Mouse (Mus musculus): Measurements from ENCODE around the gene Tbcd. TPM values are rescaled to one million over a fixed set of nuclear protein-coding genes. Genes with fewer than 3 reads are reported as not detected.

Gene Tbcd
- total and polyA plus RNA-seq, 2 experiments from 2014 or later = 57.1 to 102 TPM

DNA sequence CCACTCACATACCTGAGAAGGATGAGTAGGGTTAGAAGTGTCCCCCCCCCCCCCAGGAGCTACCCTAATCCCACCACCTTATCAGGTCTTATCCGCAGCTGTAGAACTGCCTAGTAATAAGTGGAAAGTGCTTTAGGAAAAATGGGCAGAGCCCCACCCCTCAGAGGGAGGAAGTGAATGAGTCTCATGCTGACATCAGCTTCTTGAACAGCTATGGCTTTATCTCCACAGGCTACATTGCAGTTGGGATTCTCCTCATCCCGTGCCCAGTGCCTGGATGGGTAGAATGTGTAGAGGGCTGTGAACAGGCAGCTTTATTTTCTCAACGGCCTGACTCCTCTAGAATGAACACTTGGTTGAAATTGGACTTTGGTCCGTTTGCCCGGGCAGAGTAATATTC lies 95.5 kb downstream of the Tbcd start:
- ATAC-seq (no peak), DNase-seq (ENCODE audit: low spot score) (no peak)
- WGBS = 81% methylated on average over 5 of the region's 5 CpGs
- Histone ChIP-seq H3K4me1 (ENCODE audit: insufficient read depth, low read length) (peaks cover 19% of the 10 kb centered on the region; the same call in 1 of the 2 replicates), H3K36me3 (ENCODE audit: insufficient read depth, low read length) (no peaks in the 10 kb centered on the region), H3K9ac (replicated peaks; ENCODE audit: low read length) (no peak overlapping the region), H3K27me3 (ENCODE audit: insufficient read depth, low read length) (no peaks in the 10 kb centered on the region), H3K4me2 (ENCODE audit: low read depth, low read length) (no peak overlapping the region), H3K27ac (no peak overlapping the region), H3K4me3 (ENCODE audit: low read length) (no peak overlapping the region), H3K9me3 (ENCODE audit: low read length) (no peaks in the 10 kb centered on the region)
- no peak for TF ChIP-seq CTCF (IDR thresholded peaks at IDR 0.05; ENCODE audit: low read depth)

DNA sequence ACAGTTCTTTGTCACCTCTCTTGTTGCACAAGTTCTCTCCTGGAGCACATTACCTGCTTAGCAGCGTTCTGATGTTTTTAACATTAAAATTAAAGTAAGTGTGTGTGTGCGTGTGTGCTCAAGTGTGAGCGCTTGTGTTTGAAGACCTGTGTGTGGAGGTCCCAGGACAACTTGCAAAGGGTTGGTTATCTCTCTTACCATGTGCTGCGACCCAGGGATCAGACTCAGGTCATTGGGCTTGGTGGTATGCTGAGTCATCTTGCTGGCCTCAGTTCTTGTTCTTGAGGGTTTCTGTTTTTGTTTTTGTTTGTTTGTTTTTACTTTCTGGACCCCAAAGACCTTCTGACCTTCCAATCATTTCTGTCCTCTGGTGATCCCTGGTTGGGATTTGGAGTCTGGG lies 96.2 kb downstream of the Tbcd start:
- no peak overlapping the region for H3K27ac ChIP-seq
- DNase-seq (ENCODE audit: low spot score) (no peak), ATAC-seq (no peak)
- no peak overlapping the region for H3K4me2 ChIP-seq (ENCODE audit: low read depth, low read length)
- H3K27me3 ChIP-seq (ENCODE audit: insufficient read depth, low read length) = no peaks in the 10 kb centered on the region
- TF ChIP-seq CTCF (IDR thresholded peaks at IDR 0.05; ENCODE audit: low read depth) = no peak
- H3K9me3 ChIP-seq (ENCODE audit: low read length) = no peaks in the 10 kb centered on the region
- no peak overlapping the region for H3K4me3 ChIP-seq (ENCODE audit: low read length)
- no peak overlapping the region for H3K9ac ChIP-seq (replicated peaks; ENCODE audit: low read length)
- H3K36me3 ChIP-seq (ENCODE audit: insufficient read depth, low read length) = no peaks in the 10 kb centered on the region
- WGBS = 98% methylated on average over 4 of the region's 4 CpGs
- peaks cover 21% of the 10 kb centered on the region; the same call in 1 of the 2 replicates for H3K4me1 ChIP-seq (ENCODE audit: insufficient read depth, low read length)

DNA sequence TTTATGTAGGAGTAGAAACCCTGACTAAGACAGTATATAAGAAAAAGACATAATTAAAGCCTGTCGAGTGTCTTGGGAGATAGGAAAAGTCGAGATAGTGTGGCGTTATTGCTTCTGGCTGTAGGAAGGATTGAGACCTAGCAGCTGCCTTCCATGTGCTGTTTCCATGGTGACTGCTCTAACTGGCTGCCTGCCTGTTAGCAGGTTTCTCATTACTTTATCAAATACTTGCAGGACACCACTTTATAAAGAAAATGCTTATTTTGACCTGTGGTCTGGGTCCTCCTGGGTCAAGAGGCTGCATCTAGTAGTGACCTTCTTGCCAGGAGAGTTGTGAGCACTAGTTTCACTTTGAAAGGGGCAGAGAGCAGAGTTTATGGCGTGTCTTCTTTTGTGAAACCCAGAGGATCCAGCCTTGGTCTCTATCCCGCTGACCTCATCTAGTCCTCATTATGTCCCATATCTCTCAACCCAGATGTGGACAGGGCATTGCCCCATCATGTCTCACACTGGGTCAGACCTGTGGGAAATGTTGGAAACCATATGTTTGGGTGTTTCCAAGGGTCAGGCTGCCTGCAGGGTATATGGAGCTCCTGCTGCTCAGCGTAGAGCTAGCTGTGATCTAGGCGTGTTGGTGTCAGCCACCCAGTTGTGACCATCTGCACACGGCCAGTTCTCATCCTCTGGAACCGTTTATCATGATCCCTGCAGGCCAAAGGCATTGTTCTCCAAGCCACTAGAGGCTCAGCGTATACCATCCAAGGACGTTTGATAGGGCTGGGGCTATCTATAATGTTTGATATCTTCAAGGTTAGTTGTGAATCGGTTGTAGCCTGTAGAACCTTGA lies 97.5 kb downstream of the Tbcd start:
- no peaks in the 10 kb centered on the region for H3K9me3 ChIP-seq (ENCODE audit: low read length)
- no peak overlapping the region; the same call in 1 of the 2 replicates for H3K4me2 ChIP-seq (ENCODE audit: low read depth, low read length)
- no peak for TF ChIP-seq CTCF (IDR thresholded peaks at IDR 0.05; ENCODE audit: low read depth)
- peaks cover 21% of the 10 kb centered on the region; the same call in 1 of the 2 replicates for H3K4me1 ChIP-seq (ENCODE audit: insufficient read depth, low read length)
- no peaks in the 10 kb centered on the region for H3K27me3 ChIP-seq (ENCODE audit: insufficient read depth, low read length)
- H3K36me3 ChIP-seq (ENCODE audit: insufficient read depth, low read length) = no peaks in the 10 kb centered on the region
- 42% methylated on average over 12 of the region's 12 CpGs for WGBS
- DNase-seq (ENCODE audit: low spot score) (peak; percentile 72), ATAC-seq (peak; percentile 20; the same call in 1 of the 2 replicates)
- no peak overlapping the region for H3K4me3 ChIP-seq (ENCODE audit: low read length)
- no peak overlapping the region for H3K9ac ChIP-seq (replicated peaks; ENCODE audit: low read length)
- peak overlapping the region; percentile 34; the same call in 1 of the 2 replicates for H3K27ac ChIP-seq

DNA sequence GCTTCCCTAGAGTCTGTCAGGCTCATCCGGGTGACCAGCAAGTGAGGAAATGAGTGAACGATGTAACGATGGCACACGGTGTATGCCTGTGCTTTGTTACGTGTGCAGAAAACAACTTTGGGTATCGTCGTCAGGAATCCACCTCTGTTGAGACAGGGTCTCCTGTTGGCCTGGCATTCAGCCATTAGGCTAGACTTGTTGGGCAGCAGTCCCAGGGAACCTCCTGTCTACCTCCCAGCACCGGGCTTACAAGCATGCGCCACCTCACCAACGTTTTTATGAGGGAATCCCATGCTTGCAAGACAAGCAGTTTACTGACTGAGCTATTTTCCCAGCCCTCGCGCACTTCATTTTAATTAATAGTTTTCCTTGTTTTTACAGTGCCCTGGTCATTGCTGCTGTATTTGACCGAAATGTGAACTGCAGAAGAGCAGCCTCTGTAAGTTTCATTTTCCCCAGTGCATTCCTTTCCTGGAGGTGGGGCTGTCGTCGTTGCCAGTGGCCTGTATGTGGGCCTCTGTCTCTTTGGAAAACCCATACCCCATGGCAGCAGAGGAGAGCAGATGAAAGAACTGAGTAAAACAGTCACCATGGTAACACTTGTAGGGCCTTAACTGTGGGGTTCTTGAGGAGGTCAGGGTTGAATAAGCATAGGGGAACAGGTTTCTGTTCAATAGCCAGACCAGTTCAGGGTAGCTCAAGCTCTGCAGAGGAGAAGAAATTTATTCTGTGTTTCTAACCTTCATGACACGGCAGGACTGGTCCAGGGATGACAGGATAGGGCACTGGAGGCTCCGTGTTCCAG lies 98.3 kb downstream of the Tbcd start:
- TF ChIP-seq CTCF (IDR thresholded peaks at IDR 0.05; ENCODE audit: low read depth) = no peak
- Histone ChIP-seq H3K9me3 (ENCODE audit: low read length) (no peaks in the 10 kb centered on the region), H3K27me3 (ENCODE audit: insufficient read depth, low read length) (no peaks in the 10 kb centered on the region), H3K27ac (peak overlapping the region; percentile 34; the same call in 1 of the 2 replicates), H3K36me3 (ENCODE audit: insufficient read depth, low read length) (no peaks in the 10 kb centered on the region), H3K9ac (replicated peaks; ENCODE audit: low read length) (no peak overlapping the region), H3K4me3 (ENCODE audit: low read length) (no peak overlapping the region), H3K4me2 (ENCODE audit: low read depth, low read length) (no peak overlapping the region; the same call in 1 of the 2 replicates), H3K4me1 (ENCODE audit: insufficient read depth, low read length) (peaks cover 21% of the 10 kb centered on the region; the same call in 1 of the 2 replicates)
- ATAC-seq (peak; percentile 36; the same call in 1 of the 2 replicates), DNase-seq (ENCODE audit: low spot score) (peak; percentile 44)
- 38% methylated on average over 17 of the region's 17 CpGs for WGBS

DNA sequence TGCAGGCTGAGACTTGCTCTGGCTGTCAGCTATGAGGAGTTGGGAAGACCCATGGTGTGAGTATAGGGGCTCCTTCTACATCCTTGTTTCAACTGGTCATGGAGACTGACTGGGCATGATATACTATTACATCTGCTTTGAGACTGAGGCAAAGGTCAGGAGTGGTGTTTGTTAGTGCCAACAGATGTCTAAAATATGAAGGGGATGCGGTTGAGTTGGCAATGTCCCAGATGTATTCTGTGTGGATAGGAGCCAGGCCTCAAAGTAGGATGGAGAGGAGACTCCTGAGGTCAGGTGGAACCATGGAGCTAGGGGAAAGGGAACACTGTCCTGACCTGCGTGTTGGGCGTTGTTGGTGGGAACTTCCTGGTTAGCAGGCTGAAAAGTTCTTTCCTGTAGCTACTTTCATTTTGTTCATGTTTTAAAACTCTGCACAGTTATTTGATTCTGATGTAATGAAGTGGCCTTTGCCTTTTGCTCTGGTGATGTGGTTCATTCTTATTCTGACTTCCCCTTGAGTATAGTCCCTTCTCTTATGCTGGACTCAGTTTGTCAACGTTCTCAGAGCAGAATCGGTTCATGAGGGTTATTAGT lies 99.6 kb downstream of the Tbcd start:
- H3K36me3 ChIP-seq (ENCODE audit: insufficient read depth, low read length) = no peaks in the 10 kb centered on the region
- TF ChIP-seq CTCF (IDR thresholded peaks at IDR 0.05; ENCODE audit: low read depth) = no peak
- H3K4me2 ChIP-seq (ENCODE audit: low read depth, low read length) = no peak overlapping the region
- H3K27me3 ChIP-seq (ENCODE audit: insufficient read depth, low read length) = no peaks in the 10 kb centered on the region
- no peak for DNase-seq (ENCODE audit: low spot score)
- peaks cover 21% of the 10 kb centered on the region; the same call in 1 of the 2 replicates for H3K4me1 ChIP-seq (ENCODE audit: insufficient read depth, low read length)
- no peak overlapping the region for H3K9ac ChIP-seq (replicated peaks; ENCODE audit: low read length)
- H3K4me3 ChIP-seq (ENCODE audit: low read length) = no peak overlapping the region
- H3K9me3 ChIP-seq (ENCODE audit: low read length) = no peaks in the 10 kb centered on the region
- no peak for ATAC-seq
- WGBS = 76% methylated on average over 5 of the region's 5 CpGs
- H3K27ac ChIP-seq = no peak overlapping the region

DNA sequence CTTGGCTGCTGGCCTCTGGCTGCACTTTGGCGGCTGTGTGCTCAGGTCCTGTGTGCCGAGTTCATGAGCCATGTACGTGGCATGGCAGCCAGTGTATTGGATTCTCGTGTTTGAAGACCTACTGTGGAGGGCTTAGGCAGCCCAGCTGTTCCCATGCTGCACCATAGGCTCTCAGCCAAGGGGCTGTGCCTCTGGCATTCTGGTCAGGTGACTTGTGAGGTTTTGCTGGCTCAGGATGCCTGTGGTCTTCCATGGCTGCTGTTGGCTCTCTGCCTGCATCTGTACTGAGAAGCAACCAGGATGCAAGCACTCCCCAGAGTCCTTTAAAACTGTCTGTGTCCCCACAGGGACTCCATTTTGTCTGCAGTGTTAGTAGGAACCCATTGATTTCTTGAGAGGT lies 100.4 kb downstream of the Tbcd start:
- Histone ChIP-seq H3K27ac (no peak overlapping the region), H3K36me3 (ENCODE audit: insufficient read depth, low read length) (no peaks in the 10 kb centered on the region), H3K4me1 (ENCODE audit: insufficient read depth, low read length) (peaks cover 21% of the 10 kb centered on the region; the same call in 1 of the 2 replicates), H3K9ac (replicated peaks; ENCODE audit: low read length) (no peak overlapping the region), H3K4me2 (ENCODE audit: low read depth, low read length) (no peak overlapping the region), H3K27me3 (ENCODE audit: insufficient read depth, low read length) (no peaks in the 10 kb centered on the region), H3K9me3 (ENCODE audit: low read length) (no peaks in the 10 kb centered on the region), H3K4me3 (ENCODE audit: low read length) (no peak overlapping the region)
- ATAC-seq (peak; percentile 58), DNase-seq (ENCODE audit: low spot score) (peak; percentile 79)
- TF ChIP-seq CTCF (IDR thresholded peaks at IDR 0.05; ENCODE audit: low read depth) = no peak
- 43% methylated on average over 4 of the region's 4 CpGs for WGBS

Measured in hindbrain, postnatal 0 days (tissue).